Mouse (Mus musculus) gastrocnemius, adult 2 months (tissue): Measurements from ENCODE around the gene Ncoa3. TPM values are rescaled to one million over a fixed set of nuclear protein-coding genes. Genes with fewer than 3 reads are reported as not detected.

Experiments
- DNase-seq: peaks from one replicate; pipeline ENCODE4 v3.0.0; 2022
- H3K27ac ChIP-seq: fragments of 200-600 bp; 2 replicates; pipeline ENCODE4 v1.8.1; 2022; ENCODE audit warnings: mild to moderate bottlenecking
- H3K4me3 ChIP-seq: fragments of 200-600 bp; 2 replicates; pipeline ENCODE4 v1.8.1; 2022; ENCODE audit warnings: mild to moderate bottlenecking, moderate library complexity
- CTCF ChIP-seq: fragments of 200-600 bp; IDR thresholded peaks from 2 replicates; pipeline ENCODE4 v1.8.1; 2022; ENCODE audit warnings: antibody characterized with exemption, mild to moderate bottlenecking, moderate library complexity
- intact Hi-C: fragments of 180-260 bp; cut with DNase I; formaldehyde crosslinking; loops from one replicate; pipeline ENCODE4 v1.15.1; 2025
- total RNA-seq, 2 experiments: library from RNA; stranded (reverse); gene quantifications; 2 replicates each; pipeline ENCODE4 v1.2.3; 2021

The Ncoa3 gene
- total RNA-seq, 2 experiments from 2014 or later = 21.0 to 24.8 TPM

GRCm38 (mm10) chr2:166090131-166090581, 97.7 kb downstream of the Ncoa3 start:
- intact Hi-C loops = loop anchor here (10.0 kb wide), 1 partner anchor 695 kb away; no protein-coding TSS in a partner anchor
- no peak overlapping the region for H3K4me3 ChIP-seq
- no peak for TF ChIP-seq CTCF
- H3K27ac ChIP-seq = no peak overlapping the region
- DNase-seq = no peak

DNA sequence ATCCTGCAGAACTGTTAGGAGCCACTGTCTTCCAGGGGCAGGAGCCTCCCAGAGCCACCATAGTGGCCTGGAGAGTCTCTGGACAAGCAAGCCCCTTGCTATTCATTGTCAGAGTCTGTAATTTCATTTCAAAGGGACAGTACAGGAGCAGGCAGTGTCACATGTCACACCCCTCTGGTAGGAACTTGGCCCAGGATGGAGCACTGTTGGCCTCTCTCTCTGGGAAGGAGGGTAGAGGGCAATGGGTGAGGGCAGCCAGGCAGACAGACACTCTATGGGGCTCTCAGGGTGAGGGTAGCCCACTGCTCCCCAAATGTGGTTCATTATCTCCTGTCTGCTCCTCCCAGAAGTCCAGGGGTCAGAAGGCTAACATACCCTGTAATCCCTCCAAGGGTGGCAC, 99.2 kb downstream of the Ncoa3 start:
- no peak overlapping the region for H3K27ac ChIP-seq
- no peak for TF ChIP-seq CTCF
- intact Hi-C loops = loop anchor here (10.0 kb wide), 1 partner anchor 693 kb away; no protein-coding TSS in a partner anchor

GRCm38 (mm10) chr2:166092412-166092811, 100.0 kb downstream of the Ncoa3 start:
- H3K4me3 ChIP-seq = no peak overlapping the region

More for the DNA sequence above, 99.2 kb downstream of the Ncoa3 start:
- H3K4me3 ChIP-seq = no peak overlapping the region
- DNase-seq = no peak

GRCm38 (mm10) chr2:166096300-166096699, 103.9 kb downstream of the Ncoa3 start:
- intact Hi-C loops = loop anchor here (10.0 kb wide), 1 partner anchor 689 kb away; no protein-coding TSS in a partner anchor
- Histone ChIP-seq H3K27ac (no peak overlapping the region), H3K4me3 (no peak overlapping the region)
- DNase-seq = no peak
- TF ChIP-seq CTCF = no peak

More at GRCm38 (mm10) chr2:166092412-166092811, 100.0 kb downstream of the Ncoa3 start:
- DNase-seq = no peak
- no peak overlapping the region for H3K27ac ChIP-seq
- TF ChIP-seq CTCF = no peak
- intact Hi-C loops = loop anchor here (10.0 kb wide), 1 partner anchor 692 kb away; no protein-coding TSS in a partner anchor

DNA sequence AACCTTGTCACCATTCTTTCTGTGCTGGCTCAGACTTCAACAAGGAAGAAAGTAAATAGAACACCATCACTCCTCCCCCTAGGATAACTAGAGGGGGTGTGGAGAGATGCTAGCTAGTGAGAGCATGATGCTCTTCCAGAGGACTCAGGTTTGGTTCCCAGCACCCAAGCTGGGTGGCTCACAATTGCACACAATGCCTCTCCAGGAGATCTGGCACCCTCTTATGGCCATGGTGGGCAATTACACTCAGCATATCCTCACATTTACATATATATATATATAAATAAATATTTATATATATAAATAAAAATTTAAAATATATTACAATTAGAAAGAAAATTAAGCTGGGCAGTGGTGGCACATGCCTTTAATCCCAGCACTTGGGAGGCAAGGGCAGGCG, 104.4 kb downstream of the Ncoa3 start:
- peak; percentile 22; the same call in 1 of the 2 replicates for TF ChIP-seq CTCF
- H3K27ac ChIP-seq = no peak overlapping the region
- intact Hi-C loops = loop anchor here (10.0 kb wide), 1 partner anchor 688 kb away; no protein-coding TSS in a partner anchor
- DNase-seq = no peak
- no peak overlapping the region for H3K4me3 ChIP-seq

GRCm38 (mm10) chr2:166097443-166098291, 105.2 kb downstream of the Ncoa3 start:
- no peak overlapping the region for H3K4me3 ChIP-seq
- no peak overlapping the region for H3K27ac ChIP-seq
- TF ChIP-seq CTCF = peak; percentile 49
- no peak for DNase-seq
- intact Hi-C loops = loop anchor here (10.0 kb wide), 1 partner anchor 687 kb away; no protein-coding TSS in a partner anchor

GRCm38 (mm10) chr2:166098292-166098933, 106.0 kb downstream of the Ncoa3 start:
- no peak for DNase-seq
- no peak overlapping the region for H3K27ac ChIP-seq
- H3K4me3 ChIP-seq = no peak overlapping the region
- intact Hi-C loops = loop anchor here (10.0 kb wide), 1 partner anchor 686 kb away; no protein-coding TSS in a partner anchor
- TF ChIP-seq CTCF = no peak

DNA sequence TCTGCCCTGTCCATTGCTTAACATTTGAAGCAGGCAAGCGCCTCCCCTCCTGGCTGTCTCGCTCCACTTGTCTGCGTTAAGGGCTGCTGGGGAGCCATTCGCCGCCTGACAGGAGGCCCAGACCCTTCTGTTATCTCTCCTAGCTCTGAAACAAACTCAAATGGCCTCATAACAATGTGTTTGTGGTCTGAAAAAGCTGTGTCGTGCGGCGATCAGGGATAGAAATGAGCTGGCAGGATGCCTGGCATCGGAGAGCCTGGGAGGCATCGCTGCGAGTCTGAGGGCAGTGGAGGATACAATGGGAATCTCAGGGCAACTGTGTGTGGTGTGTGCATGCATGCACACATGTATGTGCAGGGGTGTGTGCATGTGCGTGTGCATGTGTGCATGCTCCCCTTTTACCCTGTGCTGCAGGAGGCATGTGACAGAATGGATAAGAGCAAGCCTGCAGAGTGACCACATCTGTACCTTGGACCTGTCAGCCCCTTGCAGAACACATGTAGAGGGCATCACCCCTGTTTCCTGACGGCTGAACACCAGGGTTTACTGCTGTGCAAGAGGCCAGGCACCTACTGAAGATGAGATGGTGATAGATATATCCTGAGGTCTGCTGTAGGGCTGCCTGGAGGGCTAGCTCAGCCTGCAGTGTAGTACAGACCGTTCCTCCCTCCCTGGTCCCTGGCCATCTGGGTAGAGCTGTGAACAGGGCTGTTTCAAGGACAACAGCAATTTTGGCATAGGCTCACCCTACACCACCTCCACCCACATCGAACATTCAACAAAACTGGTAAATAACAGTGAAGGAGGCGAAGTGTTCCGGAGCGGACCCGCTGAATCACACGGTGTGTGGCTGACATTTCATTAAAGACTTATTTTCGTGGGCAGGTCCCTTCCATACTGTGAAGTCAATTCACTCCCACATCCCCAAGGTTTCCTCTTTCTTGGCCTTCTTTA, 108.2 kb downstream of the Ncoa3 start:
- intact Hi-C loops = no loop called here
- Histone ChIP-seq H3K4me3 (no peak overlapping the region), H3K27ac (no peak overlapping the region)
- TF ChIP-seq CTCF = no peak
- no peak for DNase-seq

DNA sequence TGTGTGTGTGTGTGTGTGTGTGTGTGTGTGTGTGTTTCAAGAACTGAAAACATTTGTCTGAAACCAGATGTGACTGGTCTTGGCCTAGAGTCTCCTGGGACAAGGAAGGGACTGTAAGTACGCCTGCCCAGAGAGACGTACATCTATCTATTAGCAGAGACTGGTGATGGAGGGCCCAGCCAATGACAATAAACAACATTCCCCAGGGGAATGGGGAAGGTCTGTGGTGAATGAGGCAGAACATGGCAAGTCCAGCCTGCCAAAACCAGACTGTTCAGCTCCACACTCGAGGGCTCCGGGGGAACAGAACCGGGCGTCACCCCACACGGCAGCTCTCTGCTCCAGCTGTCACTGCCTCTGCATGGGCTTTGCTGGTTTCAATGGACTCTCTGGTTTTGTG, 110.5 kb downstream of the Ncoa3 start:
- Histone ChIP-seq H3K4me3 (no peak overlapping the region), H3K27ac (no peak overlapping the region)
- no peak for TF ChIP-seq CTCF
- intact Hi-C loops = no loop called here
- DNase-seq = no peak

GRCm38 (mm10) chr2:166105911-166106310, 113.5 kb downstream of the Ncoa3 start:
- TF ChIP-seq CTCF = no peak
- intact Hi-C loops = loop anchor here (5.0 kb wide), 3 partner anchors 46 to 456 kb away; no protein-coding TSS in a partner anchor
- no peak for DNase-seq
- Histone ChIP-seq H3K27ac (no peak overlapping the region), H3K4me3 (no peak overlapping the region)

DNA sequence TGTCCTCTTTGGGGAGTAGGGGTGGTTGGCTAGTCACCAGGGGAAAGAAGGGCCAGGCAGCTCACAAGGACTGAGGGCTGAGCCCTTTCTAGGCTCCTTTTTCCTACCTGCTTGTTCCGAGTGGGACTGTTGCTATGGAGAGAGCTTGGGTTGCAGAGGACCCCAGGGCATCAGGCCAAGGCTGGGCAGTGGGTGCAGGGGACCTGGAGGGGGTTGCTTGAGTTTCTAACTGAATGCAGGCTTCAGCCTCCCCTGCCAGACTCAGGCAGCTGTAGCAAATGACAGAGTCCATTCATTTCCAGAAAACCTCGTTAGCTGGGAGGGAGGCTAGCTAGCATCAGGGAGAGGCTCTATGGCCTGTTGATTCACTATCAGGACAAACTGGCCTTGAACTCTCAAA, 114.2 kb downstream of the Ncoa3 start:
- TF ChIP-seq CTCF = no peak
- no peak overlapping the region for H3K27ac ChIP-seq
- intact Hi-C loops = loop anchor here (5.0 kb wide), 3 partner anchors 46 to 456 kb away; no protein-coding TSS in a partner anchor

DNA sequence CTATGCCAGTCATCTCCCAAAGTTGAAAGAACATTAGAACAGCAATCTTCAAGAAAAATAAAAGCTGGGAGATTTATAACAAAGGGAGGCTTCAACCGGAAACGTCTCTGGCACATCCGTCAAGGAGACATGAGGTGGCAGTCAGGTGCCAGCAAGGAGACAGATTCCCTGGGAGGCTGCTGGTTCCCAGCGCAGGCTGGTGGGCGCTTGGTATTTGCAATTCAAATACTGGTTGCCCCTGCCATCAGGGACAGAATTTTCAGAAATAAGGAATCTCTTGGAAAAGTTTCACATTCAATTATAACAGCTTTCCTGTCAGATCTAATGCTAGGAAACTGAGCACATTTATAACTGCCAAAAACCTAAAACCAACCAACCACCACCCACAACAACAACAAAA, 115.5 kb downstream of the Ncoa3 start:
- TF ChIP-seq CTCF = no peak
- no peak for DNase-seq
- Histone ChIP-seq H3K4me3 (no peak overlapping the region), H3K27ac (no peak overlapping the region)
- intact Hi-C loops = loop anchor here (5.0 kb wide), 3 partner anchors 44 to 454 kb away; no protein-coding TSS in a partner anchor

More for the DNA sequence above, 114.2 kb downstream of the Ncoa3 start:
- DNase-seq = no peak
- no peak overlapping the region for H3K4me3 ChIP-seq
